Mouse (Mus musculus) testis, adult 2 months (tissue): ENCODE measurements around the gene Fosb.

ENCODE experiments used
- CTCF ChIP-seq: fragments of 200-500 bp; IDR thresholded peaks from 2 replicates; pipeline ENCODE4 v1.5.1; 2012; ENCODE audit warnings: low read depth, mild to moderate bottlenecking, inconsistent platforms, low read length, moderate library complexity; ENCODE audit not compliant: control insufficient read depth, insufficient read depth, insufficient replicate concordance
- POLR2A ChIP-seq: fragments of 200-500 bp; IDR thresholded peaks from 2 replicates; pipeline ENCODE4 v1.6.1; 2012; ENCODE audit warnings: low read depth, mild to moderate bottlenecking, inconsistent platforms, low read length, moderate library complexity; ENCODE audit not compliant: control insufficient read depth

DNA sequence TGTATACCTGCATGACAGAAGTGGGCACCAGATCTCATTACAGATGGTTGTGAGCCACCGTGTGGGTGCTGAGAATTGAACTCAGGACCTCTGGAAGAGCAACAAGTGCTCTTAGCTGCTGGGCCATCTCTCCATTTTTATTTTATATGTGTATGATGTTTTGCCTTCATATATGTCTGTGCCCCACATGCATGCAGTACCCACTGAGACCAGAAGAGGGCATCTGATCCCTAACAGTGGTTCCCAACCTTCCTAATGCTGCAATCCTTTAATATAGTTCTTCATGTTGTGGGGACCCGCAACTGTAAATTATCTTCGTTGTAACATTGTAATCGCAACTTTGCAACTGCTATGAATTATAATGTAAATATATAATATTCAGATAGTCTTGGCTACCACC is 25.1 kb downstream of the Fosb start:
- TF ChIP-seq POLR2A (no peak), CTCF (no peak)
